8 mouse cellular contexts compared by ENCODE assay signal in the genomic region with DNA sequence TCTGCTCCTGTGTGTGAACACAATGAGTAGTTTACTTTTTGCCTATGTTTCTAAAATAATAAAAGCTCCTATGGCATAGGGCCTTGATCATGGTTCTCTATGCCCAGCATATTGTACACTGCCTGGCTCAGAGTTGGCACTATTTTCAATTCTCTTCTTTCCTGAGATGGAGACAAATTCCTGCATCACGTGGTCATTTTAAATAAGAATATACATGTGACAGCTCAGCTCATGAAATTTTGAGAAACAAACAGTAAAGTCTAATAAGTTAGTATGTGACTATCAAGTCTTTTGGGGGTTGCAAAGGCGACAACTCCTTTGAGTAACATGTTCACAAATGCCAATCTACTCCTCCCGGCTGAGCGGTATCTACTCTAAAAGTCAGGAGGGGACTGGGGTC. TPM values are rescaled to one million over a fixed set of nuclear protein-coding genes. Genes with fewer than 3 reads are reported as not detected.
DNase-seq lines count a peak whose midpoint lies in the region; ATAC-seq lines count a peak whose summit lies in the region.

No protein-coding gene starts in this region.

- no peak for DNase-seq in kidney, postnatal 36 days
- DNase-seq in ovary, postnatal 36 days (ENCODE audit: low spot score), result no peak
- DNase-seq in urinary bladder, adult 2 months (ENCODE audit: low spot score), result no peak
- DNase-seq in spleen, adult 18-20 months, result no peak

- peak overlapping the region; percentile 79 for H3K4me3 ChIP-seq in kidney, embryonic 16.5 days (ENCODE audit: low read length)
- H3K4me3 ChIP-seq in brown adipose tissue, adult 24 weeks (ENCODE audit: insufficient read depth, low read depth, low read length), result peak overlapping the region; percentile 87
- H3K4me3 ChIP-seq in hindbrain, embryonic 16.5 days (ENCODE audit: low read length), result peak overlapping the region; percentile 73
- peak overlapping the region; percentile 68 for H3K4me3 ChIP-seq in midbrain, embryonic 16.5 days (ENCODE audit: low read depth, low read length)

- H3K9me3 ChIP-seq in kidney, embryonic 16.5 days (ENCODE audit: low read length), result no peaks in the 10 kb centered on the region
- H3K9me3 ChIP-seq in hindbrain, embryonic 16.5 days (ENCODE audit: control insufficient read depth, low read length), result no peaks in the 10 kb centered on the region
- H3K9me3 ChIP-seq in midbrain, embryonic 16.5 days (replicated peaks; ENCODE audit: control insufficient read depth, low read length, poor library complexity, severe bottlenecking), result no peaks in the 10 kb centered on the region

- H3K27me3 ChIP-seq in kidney, embryonic 16.5 days (ENCODE audit: insufficient read depth, low read length), result no peaks in the 10 kb centered on the region
- no peaks in the 10 kb centered on the region for H3K27me3 ChIP-seq in hindbrain, embryonic 16.5 days (replicated peaks; ENCODE audit: control insufficient read depth, insufficient read depth, low read length)
- no peaks in the 10 kb centered on the region for H3K27me3 ChIP-seq in midbrain, embryonic 16.5 days (ENCODE audit: control insufficient read depth, insufficient read depth, low read depth, low read length)

- ATAC-seq in kidney, embryonic 16.5 days (ENCODE audit: low FRiP score, low TSS enrichment), result no peak
- ATAC-seq in hindbrain, embryonic 16.5 days, result no peak
- ATAC-seq in midbrain, embryonic 16.5 days, result peak; percentile 23; the same call in 1 of the 2 replicates

- peaks cover 24% of the 10 kb centered on the region for H3K36me3 ChIP-seq in kidney, embryonic 16.5 days (ENCODE audit: insufficient read depth, low read length)
- peaks cover 11% of the 10 kb centered on the region; the same call in 1 of the 2 replicates for H3K36me3 ChIP-seq in hindbrain, embryonic 16.5 days (ENCODE audit: control insufficient read depth, insufficient read depth, low read length)
- H3K36me3 ChIP-seq in midbrain, embryonic 16.5 days (ENCODE audit: control insufficient read depth, insufficient read depth, low read length), result peaks cover 11% of the 10 kb centered on the region

- 2% methylated on average over 4 of the region's 4 CpGs for WGBS in kidney, embryonic 16.5 days
- WGBS in hindbrain, embryonic 16.5 days, result 2% methylated on average over 4 of the region's 4 CpGs
- 1% methylated on average over 4 of the region's 4 CpGs for WGBS in midbrain, embryonic 16.5 days

- H3K9ac ChIP-seq in kidney, embryonic 16.5 days (replicated peaks; ENCODE audit: low read length), result peak overlapping the region; percentile 88
- H3K9ac ChIP-seq in hindbrain, embryonic 16.5 days (ENCODE audit: low read depth, low read length), result peak overlapping the region; percentile 87
- peak overlapping the region; percentile 88 for H3K9ac ChIP-seq in midbrain, embryonic 16.5 days (ENCODE audit: low read depth, low read length)

- H3K4me1 ChIP-seq in kidney, embryonic 16.5 days (ENCODE audit: insufficient read depth, low read length), result peaks cover 30% of the 10 kb centered on the region
- H3K4me1 ChIP-seq in brown adipose tissue, adult 24 weeks (ENCODE audit: control insufficient read depth, insufficient read depth, insufficient read length, low read length), result peaks cover 8% of the 10 kb centered on the region; the same call in 1 of the 2 replicates
- H3K4me1 ChIP-seq in hindbrain, embryonic 16.5 days (ENCODE audit: control insufficient read depth, insufficient read depth, low read depth, low read length), result peaks cover 17% of the 10 kb centered on the region
- H3K4me1 ChIP-seq in midbrain, embryonic 16.5 days (ENCODE audit: control insufficient read depth, insufficient read depth, low read length), result peaks cover 16% of the 10 kb centered on the region

- peak overlapping the region; percentile 78 for H3K4me2 ChIP-seq in kidney, embryonic 16.5 days (replicated peaks; ENCODE audit: low read depth, low read length)
- H3K4me2 ChIP-seq in hindbrain, embryonic 16.5 days (ENCODE audit: low read length), result peak overlapping the region; percentile 63
- H3K4me2 ChIP-seq in midbrain, embryonic 16.5 days (ENCODE audit: low read length), result peak overlapping the region; percentile 61

- peak overlapping the region; percentile 89 for H3K27ac ChIP-seq in kidney, embryonic 16.5 days (ENCODE audit: low read length)
- peak overlapping the region; percentile 99 for H3K27ac ChIP-seq in brown adipose tissue, adult 24 weeks (replicated peaks; ENCODE audit: low read depth, low read length)
- peak overlapping the region; percentile 86 for H3K27ac ChIP-seq in hindbrain, embryonic 16.5 days (ENCODE audit: low read depth, low read length)
- H3K27ac ChIP-seq in midbrain, embryonic 16.5 days (ENCODE audit: low read length), result peak overlapping the region; percentile 82

RNA-seq across cellular contexts. Expression of a gene that starts 0.3 kb away (rescaled TPM):
- polyA plus RNA-seq in kidney, embryonic 16.5 days (2015; fragmentation: Nextera tagmentation; extraction: Ambion mirVana), result 27.3 and 31.7 TPM in 2 replicates
- 32.9 and 33.1 TPM in 2 replicates for polyA plus RNA-seq in brown adipose tissue, adult 24 weeks (2012; ENCODE audit: insufficient read depth, insufficient read length, missing spikeins)
- polyA plus RNA-seq in hindbrain, embryonic 16.5 days (2015; fragmentation: Nextera tagmentation; extraction: Ambion mirVana), result 26.6 and 26.7 TPM in 2 replicates
- polyA plus RNA-seq in midbrain, embryonic 16.5 days (2015; fragmentation: Nextera tagmentation; extraction: Ambion mirVana), result 24.7 and 27.3 TPM in 2 replicates
- 25.2 and 27.2 TPM in 2 replicates for polyA plus RNA-seq in urinary bladder, adult 2 months (2012; rRNA removed)

RNA-seq across cellular contexts. Expression of a gene that starts 0.7 kb away (rescaled TPM):
- polyA plus RNA-seq in kidney, embryonic 16.5 days (2015; fragmentation: Nextera tagmentation; extraction: Ambion mirVana), result 74.5 and 75.4 TPM in 2 replicates
- polyA plus RNA-seq in brown adipose tissue, adult 24 weeks (2012; ENCODE audit: insufficient read depth, insufficient read length, missing spikeins), result 20.0 and 23.1 TPM in 2 replicates
- polyA plus RNA-seq in hindbrain, embryonic 16.5 days (2015; fragmentation: Nextera tagmentation; extraction: Ambion mirVana), result 114 and 117 TPM in 2 replicates
- 131 and 142 TPM in 2 replicates for polyA plus RNA-seq in midbrain, embryonic 16.5 days (2015; fragmentation: Nextera tagmentation; extraction: Ambion mirVana)
- polyA plus RNA-seq in urinary bladder, adult 2 months (2012; rRNA removed), result 39.7 and 41.5 TPM in 2 replicates

RNA-seq across cellular contexts. Expression of a gene that starts 30.7 kb away (rescaled TPM):
- polyA plus RNA-seq in kidney, embryonic 16.5 days (2015; fragmentation: Nextera tagmentation; extraction: Ambion mirVana), result 2.9 and 3.2 TPM in 2 replicates
- 0.46 and 0.95 TPM in 2 replicates for polyA plus RNA-seq in brown adipose tissue, adult 24 weeks (2012; ENCODE audit: insufficient read depth, insufficient read length, missing spikeins)
- polyA plus RNA-seq in hindbrain, embryonic 16.5 days (2015; fragmentation: Nextera tagmentation; extraction: Ambion mirVana), result 0.48 and 3.4 TPM in 2 replicates
- polyA plus RNA-seq in midbrain, embryonic 16.5 days (2015; fragmentation: Nextera tagmentation; extraction: Ambion mirVana), result 4.1 and 5.8 TPM in 2 replicates
- polyA plus RNA-seq in urinary bladder, adult 2 months (2012; rRNA removed), result 0.76 and 1.4 TPM in 2 replicates
